Mouse (Mus musculus): ENCODE results near the gene Gpr83. TPM values are rescaled to one million over a fixed set of nuclear protein-coding genes. Genes with fewer than 3 reads are reported as not detected.

The Gpr83 gene
- polyA plus RNA-seq (2014; fragmentation: Illumina TruSeq; extraction: RNeasy Lipid Tissue Mini Kit (QIAGEN cat#74804); ENCODE audit: low read depth, low replicate concordance), result not detected

DNA sequence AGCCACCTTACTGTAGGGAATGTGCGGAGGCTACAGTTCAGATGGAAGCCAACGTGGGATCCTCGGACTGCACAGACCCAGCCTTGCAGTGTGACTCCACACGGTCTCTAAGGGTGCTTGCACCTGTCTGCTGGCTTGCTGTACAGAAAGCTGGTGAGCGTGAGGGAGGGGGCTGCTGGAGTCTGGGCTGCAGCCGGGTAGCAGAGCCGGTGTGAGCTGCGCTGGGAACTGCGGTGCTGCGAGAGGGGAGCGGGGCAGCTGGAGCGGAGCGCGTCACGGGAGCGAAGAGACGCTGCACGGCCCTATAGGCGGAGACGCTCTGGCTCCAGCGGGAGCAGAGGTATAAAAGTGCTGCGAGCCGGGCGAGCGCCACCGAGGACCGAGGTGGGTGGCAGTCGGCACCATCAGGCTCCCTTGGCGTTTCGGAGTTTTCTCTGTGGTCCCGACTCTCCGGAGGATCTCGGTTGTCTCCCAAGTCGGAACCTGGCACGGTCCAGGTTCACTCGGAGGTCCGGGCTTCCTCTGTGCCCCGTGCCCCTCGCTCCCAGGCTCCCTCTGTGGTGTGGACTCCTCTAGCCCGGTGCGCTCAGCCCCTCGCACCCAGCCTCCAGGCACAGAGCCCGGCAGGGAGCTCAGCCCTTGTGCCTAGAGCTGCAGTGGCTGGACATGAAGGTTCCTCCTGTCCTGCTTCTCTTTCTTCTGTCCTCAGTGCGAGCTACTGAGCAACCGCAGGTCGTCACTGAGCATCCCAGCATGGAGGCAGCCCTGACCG is at the start of gene Gpr83:
Gpr83 (plus strand) TSS at position 343 of the 772 bp plus-strand sequence.

GRCm38 (mm10) chr9:14903581-14904378 is 43.8 kb downstream of the Gpr83 start, which contains the start of gene Izumo1r:
Gene Izumo1r (minus strand): TSS chr9:14903949.

Other genes starting within 250 kb of the Gpr83 start
- 1.8 TPM for gene Amotl1, start 215.2 kb upstream of the Gpr83 start, polyA plus RNA-seq (2014; fragmentation: Illumina TruSeq; extraction: RNeasy Lipid Tissue Mini Kit (QIAGEN cat#74804); ENCODE audit: low read depth, low replicate concordance)
- not detected for gene Piwil4, start 119.5 kb upstream of the Gpr83 start, polyA plus RNA-seq (2014; fragmentation: Illumina TruSeq; extraction: RNeasy Lipid Tissue Mini Kit (QIAGEN cat#74804); ENCODE audit: low read depth, low replicate concordance)
- 0.21 TPM for gene Fut4, start 107.8 kb upstream of the Gpr83 start, polyA plus RNA-seq (2014; fragmentation: Illumina TruSeq; extraction: RNeasy Lipid Tissue Mini Kit (QIAGEN cat#74804); ENCODE audit: low read depth, low replicate concordance)
- gene 1700012B09Rik, start 89.2 kb upstream of the Gpr83 start, polyA plus RNA-seq (2014; fragmentation: Illumina TruSeq; extraction: RNeasy Lipid Tissue Mini Kit (QIAGEN cat#74804); ENCODE audit: low read depth, low replicate concordance), result not detected
- gene Mre11a, start 75.6 kb upstream of the Gpr83 start, polyA plus RNA-seq (2014; fragmentation: Illumina TruSeq; extraction: RNeasy Lipid Tissue Mini Kit (QIAGEN cat#74804); ENCODE audit: low read depth, low replicate concordance), result 13.1 TPM
- 17.7 TPM for gene Ankrd49, start 75.4 kb upstream of the Gpr83 start, polyA plus RNA-seq (2014; fragmentation: Illumina TruSeq; extraction: RNeasy Lipid Tissue Mini Kit (QIAGEN cat#74804); ENCODE audit: low read depth, low replicate concordance)
- gene Izumo1r, start 43.7 kb downstream of the Gpr83 start, polyA plus RNA-seq (2014; fragmentation: Illumina TruSeq; extraction: RNeasy Lipid Tissue Mini Kit (QIAGEN cat#74804); ENCODE audit: low read depth, low replicate concordance), result not detected
- 0.34 TPM for gene Panx1, start 185.3 kb downstream of the Gpr83 start, polyA plus RNA-seq (2014; fragmentation: Illumina TruSeq; extraction: RNeasy Lipid Tissue Mini Kit (QIAGEN cat#74804); ENCODE audit: low read depth, low replicate concordance)

Data from liver, adult 10 weeks (tissue).